Mouse (Mus musculus) urinary bladder, postnatal 14 days (tissue): ENCODE measurements around the gene Vmn2r75.
"Not testable (repeated sequence)": the region's sequence is repeated elsewhere in the genome, so short reads cannot be mapped to it uniquely, and the experiment has no call there.

Experiments used
- DNase-seq: peaks from one replicate; pipeline ENCODE4 v3.0.0; 2021; ENCODE audit warnings: low spot score

The Vmn2r75 gene

GRCm38 (mm10) chr7:86171678-86172077, at the start of gene Vmn2r75:
Gene Vmn2r75, minus strand, starts transcription at chr7:86171778.
- DNase-seq: not testable (repeated sequence)

- no peak for DNase-seq
Observed at GRCm38 (mm10) chr7:86211345-86211744, 39.8 kb upstream of the Vmn2r75 start.
